Mouse (Mus musculus) Patski (cell line): ENCODE results near the gene Vmn1r85. TPM values are rescaled to one million over a fixed set of nuclear protein-coding genes. Genes with fewer than 3 reads are reported as not detected.

ENCODE experiments used
- ATAC-seq: fragments of 100-300 bp; one replicate; pipeline ENCODE4 v1.8.0; 2021
- CTCF ChIA-PET: fragments of 350-600 bp; sonication (Branson Sonifier 250); formaldehyde crosslinking; loops from one replicate; lab custom pipeline; 2022; ENCODE audit warnings: inconsistent platforms; lab: Charles Lee
- POLR2A ChIA-PET: fragments of 350-600 bp; sonication (Branson Sonifier 250); formaldehyde crosslinking; loops from one replicate; lab custom pipeline; 2022; ENCODE audit warnings: antibody characterized with exemption, inconsistent platforms; lab: Charles Lee
- DNase-seq: peaks from one replicate; pipeline ENCODE4 v3.0.0-alpha.2; 2011; ENCODE audit warnings: low read depth, low spot score
- H3K27me3 ChIP-seq: fragments of 371-371 bp; one replicate; pipeline ENCODE4 v1.5.1; 2021
- CTCF ChIP-seq: fragments of 100-300 bp; IDR thresholded peaks from one replicate; pipeline ENCODE4 v1.5.1; 2021
- in situ Hi-C: fragments of 300-500 bp; cut with MboI; formaldehyde crosslinking; loops from 3 replicates; pipeline ENCODE4 v1.11.1; 2018; ENCODE audit warnings: low pct_unique_long_range_greater_than_20kb, mixed read lengths
- polyA plus RNA-seq: library from polyadenylated mRNA; unstranded; gene quantifications from one replicate; pipeline ENCODE4 v1.2.3, GENCODE M21; 2021

Gene Vmn1r85
- polyA plus RNA-seq, 1 experiment from 2014 or later: not detected

- in situ Hi-C loops: no loop called here
- DNase-seq (no peak), ATAC-seq (no peak)
- CTCF ChIA-PET: interaction anchor here (1.6 to 4.1 kb wide), 3 partner anchors 14 to 29 kb away, joined by 3 to 19 read pairs (median 6); partner anchors contain the start of gene Zbtb45
- TF ChIP-seq CTCF: no peak
- no peaks in the 10 kb centered on the region for H3K27me3 ChIP-seq
- POLR2A ChIA-PET: interaction anchor here (2.3 kb wide), 1 partner anchor 14 kb away, joined by 8 read pairs; no protein-coding TSS in a partner anchor
Observed at GRCm38 (mm10) chr7:13039181-13039580, 55.8 kb downstream of the Vmn1r85 start.

GRCm38 (mm10) chr7:13038621-13039169 is 56.3 kb downstream of the Vmn1r85 start:
- in situ Hi-C loops: no loop called here
- CTCF ChIA-PET: interaction anchor here (1.6 to 4.1 kb wide), 3 partner anchors 14 to 28 kb away, joined by 3 to 19 read pairs (median 6); partner anchors contain the start of gene Zbtb45
- POLR2A ChIA-PET: interaction anchor here (2.3 kb wide), 1 partner anchor 13 kb away, joined by 8 read pairs; no protein-coding TSS in a partner anchor
- ATAC-seq (peak; percentile 3), DNase-seq (no peak)
- H3K27me3 ChIP-seq: no peaks in the 10 kb centered on the region
- TF ChIP-seq CTCF: no peak

- in situ Hi-C loops: no loop called here
- DNase-seq: peak; percentile 92
- no peak for TF ChIP-seq CTCF
- ATAC-seq: peak; percentile 75
- H3K27me3 ChIP-seq: no peaks in the 10 kb centered on the region
- ChIA-PET POLR2A (interaction anchor here (1.7 to 2.3 kb wide), 2 partner anchors 10 to 13 kb away, joined by 8 read pairs; no protein-coding TSS in a partner anchor), CTCF (interaction anchor here (1.7 to 4.1 kb wide), 2 partner anchors 23 to 28 kb away, joined by 3 to 19 read pairs; partner anchors contain the start of gene Zbtb45)
Observed at GRCm38 (mm10) chr7:13037901-13038555, 56.9 kb downstream of the Vmn1r85 start, which contains the start of gene Ube2m. Gene Ube2m, minus strand, starts transcription at chr7:13038275.

- in situ Hi-C loops: no loop called here
- no peak for TF ChIP-seq CTCF
- CTCF ChIA-PET: no interaction called here
- POLR2A ChIA-PET: interaction anchor here (1.7 kb wide), 1 partner anchor 9 kb away, joined by 8 read pairs; no protein-coding TSS in a partner anchor
- no peaks in the 10 kb centered on the region for H3K27me3 ChIP-seq
- ATAC-seq: peak; percentile 1
- no peak for DNase-seq
Observed at GRCm38 (mm10) chr7:13037366-13037765, 57.6 kb downstream of the Vmn1r85 start.

- POLR2A ChIA-PET: interaction anchor here (1.2 to 1.7 kb wide), 2 partner anchors 9 to 17 kb away, joined by 3 to 8 read pairs; no protein-coding TSS in a partner anchor
- in situ Hi-C loops: no loop called here
- CTCF ChIA-PET: no interaction called here
Observed at GRCm38 (mm10) chr7:13036806-13037205, 58.2 kb downstream of the Vmn1r85 start.

GRCm38 (mm10) chr7:13035211-13035855 is 59.6 kb downstream of the Vmn1r85 start:
- in situ Hi-C loops: no loop called here
- DNase-seq: no peak
- TF ChIP-seq CTCF: no peak
- no peaks in the 10 kb centered on the region for H3K27me3 ChIP-seq
- ChIA-PET CTCF (interaction anchor here (0.9 kb wide), 1 partner anchor 10 kb away, joined by 3 read pairs; no protein-coding TSS in a partner anchor), POLR2A (no interaction called here)
- ATAC-seq: no peak

More at GRCm38 (mm10) chr7:13036806-13037205, 58.2 kb downstream of the Vmn1r85 start:
- DNase-seq (no peak), ATAC-seq (no peak)
- H3K27me3 ChIP-seq: no peaks in the 10 kb centered on the region
- TF ChIP-seq CTCF: no peak

GRCm38 (mm10) chr7:13034148-13034977 is 60.6 kb downstream of the Vmn1r85 start, which contains the start of gene Chmp2a:
Gene Chmp2a, minus strand, starts transcription at chr7:13034807.
- no peak for TF ChIP-seq CTCF
- POLR2A ChIA-PET: no interaction called here
- no peaks in the 10 kb centered on the region for H3K27me3 ChIP-seq
- CTCF ChIA-PET: interaction anchor here (0.9 kb wide), 1 partner anchor 9 kb away, joined by 3 read pairs; no protein-coding TSS in a partner anchor
- ATAC-seq (peak; percentile 64), DNase-seq (no peak)
- in situ Hi-C loops: no loop called here

GRCm38 (mm10) chr7:13033451-13034147 is 61.4 kb downstream of the Vmn1r85 start:
- ATAC-seq: no peak
- no peak for DNase-seq
- CTCF ChIA-PET: no interaction called here
- no peaks in the 10 kb centered on the region for H3K27me3 ChIP-seq
- TF ChIP-seq CTCF: no peak
- POLR2A ChIA-PET: no interaction called here
- in situ Hi-C loops: no loop called here

Other genes with a start within 250 kb of the Vmn1r85 start
- gene Zfp128, start 214.0 kb downstream of the Vmn1r85 start, polyA plus RNA-seq: 6.0 TPM
- gene Zscan22, start 197.4 kb downstream of the Vmn1r85 start, polyA plus RNA-seq: 15.7 TPM
- 905 TPM for gene Rps5, start 172.9 kb downstream of the Vmn1r85 start, polyA plus RNA-seq
- gene Rnf225, start 167.8 kb downstream of the Vmn1r85 start, polyA plus RNA-seq: 0.47 TPM
- gene Zfp324, start 129.3 kb downstream of the Vmn1r85 start, polyA plus RNA-seq: 7.9 TPM
- gene Zfp446, start 117.3 kb downstream of the Vmn1r85 start, polyA plus RNA-seq: 5.9 TPM
- gene Slc27a5, start 97.0 kb downstream of the Vmn1r85 start, polyA plus RNA-seq: 0.26 TPM
- 447 TPM for gene Trim28, start 96.1 kb downstream of the Vmn1r85 start, polyA plus RNA-seq
- 21.8 TPM for gene Zbtb45, start 85.1 kb downstream of the Vmn1r85 start, polyA plus RNA-seq
- 215 TPM for gene Chmp2a, start 60.4 kb downstream of the Vmn1r85 start, polyA plus RNA-seq
- 222 TPM for gene Ube2m, start 56.9 kb downstream of the Vmn1r85 start, polyA plus RNA-seq
- gene Mzf1, start 40.4 kb downstream of the Vmn1r85 start, polyA plus RNA-seq: 5.6 TPM
- gene Vmn1r86, start 24.7 kb upstream of the Vmn1r85 start, polyA plus RNA-seq: not detected
- not detected for gene Vmn1r87, start 45.0 kb upstream of the Vmn1r85 start, polyA plus RNA-seq
- not detected for gene Vmn1r88, start 64.4 kb upstream of the Vmn1r85 start, polyA plus RNA-seq
- not detected for gene Vmn1r89, start 117.8 kb upstream of the Vmn1r85 start, polyA plus RNA-seq
- 33.2 TPM for gene Lig1, start 182.1 kb upstream of the Vmn1r85 start, polyA plus RNA-seq
- gene Zswim9, start 183.5 kb upstream of the Vmn1r85 start, polyA plus RNA-seq: 12.0 TPM
- gene Pla2g4c, start 229.5 kb upstream of the Vmn1r85 start, polyA plus RNA-seq: 0.40 TPM